Mouse (Mus musculus) C2C12 (cell line): ENCODE results near the gene Ppp2r5c.

Experiments used
- CEBPB ChIP-seq: IDR thresholded peaks from one replicate; pipeline ENCODE4 v1.6.1; 2011; ENCODE audit warnings: low read depth, mild to moderate bottlenecking, control low read depth, moderate library complexity
- CTCF ChIP-seq: IDR thresholded peaks from one replicate; pipeline ENCODE4 v1.5.1; 2011; ENCODE audit not compliant: control insufficient read depth, insufficient read depth, insufficient read length
- FOSL1 ChIP-seq: IDR thresholded peaks from one replicate; pipeline ENCODE4 v1.8.0; 2011; ENCODE audit warnings: mild to moderate bottlenecking, low read length; ENCODE audit not compliant: poor library complexity, insufficient read depth, severe bottlenecking
- MAX ChIP-seq: IDR thresholded peaks from one replicate; pipeline ENCODE4 v1.6.1; 2011; ENCODE audit warnings: mild to moderate bottlenecking, control low read depth
- MYOD1 ChIP-seq: IDR thresholded peaks from one replicate; pipeline ENCODE4 v1.6.1; 2011; ENCODE audit warnings: low read depth; ENCODE audit not compliant: control insufficient read depth, insufficient read length
- MYOG ChIP-seq: IDR thresholded peaks from one replicate; pipeline ENCODE4 v1.6.1; 2011; ENCODE audit not compliant: control insufficient read depth, insufficient read length; ENCODE audit errors: extremely low read depth
- USF1 ChIP-seq: IDR thresholded peaks from one replicate; pipeline ENCODE4 v1.6.1; 2011; ENCODE audit warnings: low read depth, mild to moderate bottlenecking, control low read depth, moderate library complexity

- TF ChIP-seq MYOG (no peak), CTCF (no peak), MAX (no peak), CEBPB (no peak), USF1 (no peak), MYOD1 (no peak), FOSL1 (no peak)
Measured at GRCm38 (mm10) chr12:110399161-110399560, 47.8 kb upstream of the Ppp2r5c start.
